Mouse (Mus musculus) induced T-regulatory cell, adult 2 months (primary cell): Measurements from ENCODE around the gene Shisa8.
"Not testable (repeated sequence)": the region's sequence is repeated elsewhere in the genome, so short reads cannot be mapped to it uniquely, and the experiment has no call there.

Source experiments
- DNase-seq: peaks from one replicate; pipeline ENCODE4 v3.0.0-alpha.2; 2012; ENCODE audit warnings: low read depth

Gene Shisa8

DNA sequence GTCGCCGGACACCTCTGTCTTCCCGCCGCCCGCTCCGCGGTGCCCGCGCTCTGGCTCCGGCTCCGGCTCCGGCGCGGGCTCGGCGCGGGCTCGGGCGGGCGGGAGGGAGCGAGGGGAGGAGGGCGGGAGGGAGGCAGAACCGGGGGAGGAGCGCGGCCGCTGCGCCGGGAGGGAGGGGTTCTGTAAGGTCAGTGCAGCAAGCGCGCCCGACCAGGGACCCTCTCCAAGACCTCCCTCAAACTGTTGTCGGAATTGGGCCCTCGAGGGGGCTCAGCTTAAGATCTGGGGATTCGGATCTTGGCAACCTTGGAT lies at the start of gene Shisa8:
Gene Shisa8, minus strand, starts transcription at position 64 of the 312 bp plus-strand sequence.
- no peak for DNase-seq

- DNase-seq = peak; percentile 82
Observed at GRCm38 (mm10) chr15:82259510-82259909, 46.9 kb upstream of the Shisa8 start.

GRCm38 (mm10) chr15:82255944-82256383 lies 43.3 kb upstream of the Shisa8 start:
- no peak for DNase-seq

GRCm38 (mm10) chr15:82255248-82255647 lies 42.6 kb upstream of the Shisa8 start:
- DNase-seq = no peak

GRCm38 (mm10) chr15:82252097-82252496 lies 39.5 kb upstream of the Shisa8 start, which contains the start of gene 1500009C09Rik:
Gene 1500009C09Rik, plus strand, starts transcription at chr15:82252397.
- DNase-seq = no peak

- peak; percentile 51 for DNase-seq
Observed at GRCm38 (mm10) chr15:82251579-82251978, 39.0 kb upstream of the Shisa8 start.

DNA sequence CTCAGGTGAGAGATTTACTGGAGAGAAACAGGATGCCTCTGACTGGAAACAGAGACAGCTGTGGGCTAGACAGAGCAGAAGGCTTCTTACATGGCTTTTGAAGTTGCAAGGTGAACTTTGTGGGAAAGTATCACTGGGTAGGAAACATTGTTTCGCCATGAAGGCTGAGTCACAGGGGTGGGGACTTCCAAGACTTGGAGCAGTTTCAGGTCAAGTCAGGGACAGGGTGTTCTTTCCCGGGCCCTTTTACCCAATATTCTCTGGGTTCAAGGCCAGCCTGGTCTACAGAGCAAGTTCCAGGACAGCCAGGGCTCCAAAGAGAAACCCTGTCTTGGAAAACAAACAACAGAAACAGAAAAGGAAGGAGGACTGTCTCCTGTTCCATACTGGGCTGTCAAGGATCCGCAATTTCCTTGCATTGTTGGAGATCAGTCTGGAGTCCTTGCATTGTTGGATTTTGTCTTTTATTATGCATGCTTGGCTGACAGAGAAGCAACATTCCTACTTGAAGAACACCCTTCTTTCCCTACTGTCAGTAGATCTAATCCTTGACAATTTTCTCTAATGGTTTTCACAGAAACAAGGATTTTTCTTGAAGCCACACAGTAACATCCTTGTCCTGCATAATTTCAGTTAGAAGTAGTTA lies 34.6 kb upstream of the Shisa8 start:
- no peak for DNase-seq

- DNase-seq = not testable (repeated sequence)
Observed at GRCm38 (mm10) chr15:82244805-82245161, 32.2 kb upstream of the Shisa8 start.

DNA sequence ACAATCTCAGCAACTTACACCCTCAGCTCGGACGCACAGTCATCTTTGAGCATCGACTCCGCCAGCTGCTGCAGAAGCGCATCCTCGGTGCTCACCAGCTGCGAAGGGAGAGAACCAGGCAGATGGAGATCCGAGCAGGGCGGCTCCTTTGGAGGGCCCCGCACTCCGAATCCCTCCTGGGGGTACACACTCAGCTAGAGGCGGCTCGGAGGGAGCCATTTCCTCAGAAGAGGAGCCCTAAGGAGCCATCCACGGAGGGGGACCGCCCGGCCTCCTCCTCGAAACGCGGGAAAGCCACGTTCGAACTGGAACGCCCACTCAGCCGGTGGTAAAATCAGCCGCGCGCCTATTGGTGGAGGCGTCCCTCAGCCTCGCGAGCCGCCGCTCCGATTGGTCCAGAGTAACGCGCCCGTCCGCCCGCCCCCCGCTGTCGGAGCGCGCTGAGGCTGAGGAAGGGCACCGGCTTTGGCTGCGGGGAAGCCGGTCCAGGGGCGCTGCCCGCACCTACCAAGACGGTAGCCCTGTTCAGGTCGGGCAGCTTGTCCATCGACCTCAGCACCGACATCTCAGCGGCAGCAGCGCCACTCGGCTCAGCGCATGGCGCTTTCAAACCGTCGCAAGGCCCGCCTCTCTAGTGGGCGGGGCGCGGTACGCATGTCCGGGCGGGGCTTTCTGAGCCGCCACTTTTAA lies 31.6 kb upstream of the Shisa8 start, which contains the start of gene Cenpm:
Gene Cenpm, minus strand, starts transcription at position 634 of the 690 bp plus-strand sequence.
- peak; percentile 97 for DNase-seq

- peak; percentile 73 for DNase-seq
Observed at GRCm38 (mm10) chr15:82243742-82244114, 31.1 kb upstream of the Shisa8 start.

GRCm38 (mm10) chr15:82243311-82243710 lies 30.7 kb upstream of the Shisa8 start:
- no peak for DNase-seq

DNA sequence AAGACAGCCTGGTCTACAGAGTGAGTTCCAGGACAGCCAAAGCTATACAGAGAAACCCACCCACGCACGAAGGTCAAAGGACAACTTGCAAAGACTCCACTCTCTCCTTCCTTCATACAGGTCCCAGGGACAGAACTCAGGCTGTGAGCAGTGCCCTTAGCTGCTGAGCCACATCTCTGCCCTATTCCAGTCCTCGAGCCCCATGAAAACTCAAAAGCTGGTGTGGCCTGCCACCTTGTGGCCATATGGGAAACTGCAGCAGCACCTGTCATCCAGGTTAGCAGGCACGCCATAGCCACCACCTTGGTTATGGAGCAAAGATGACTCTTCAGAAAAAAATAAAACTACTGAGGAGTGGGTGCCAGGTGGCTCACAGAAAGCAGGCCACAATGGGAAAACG lies 23.9 kb upstream of the Shisa8 start:
- peak; percentile 92 for DNase-seq

- peak; percentile 41 for DNase-seq
Observed at GRCm38 (mm10) chr15:82235661-82236060, 23.0 kb upstream of the Shisa8 start.

GRCm38 (mm10) chr15:82232651-82233050 lies 20.0 kb upstream of the Shisa8 start:
- DNase-seq = no peak

DNA sequence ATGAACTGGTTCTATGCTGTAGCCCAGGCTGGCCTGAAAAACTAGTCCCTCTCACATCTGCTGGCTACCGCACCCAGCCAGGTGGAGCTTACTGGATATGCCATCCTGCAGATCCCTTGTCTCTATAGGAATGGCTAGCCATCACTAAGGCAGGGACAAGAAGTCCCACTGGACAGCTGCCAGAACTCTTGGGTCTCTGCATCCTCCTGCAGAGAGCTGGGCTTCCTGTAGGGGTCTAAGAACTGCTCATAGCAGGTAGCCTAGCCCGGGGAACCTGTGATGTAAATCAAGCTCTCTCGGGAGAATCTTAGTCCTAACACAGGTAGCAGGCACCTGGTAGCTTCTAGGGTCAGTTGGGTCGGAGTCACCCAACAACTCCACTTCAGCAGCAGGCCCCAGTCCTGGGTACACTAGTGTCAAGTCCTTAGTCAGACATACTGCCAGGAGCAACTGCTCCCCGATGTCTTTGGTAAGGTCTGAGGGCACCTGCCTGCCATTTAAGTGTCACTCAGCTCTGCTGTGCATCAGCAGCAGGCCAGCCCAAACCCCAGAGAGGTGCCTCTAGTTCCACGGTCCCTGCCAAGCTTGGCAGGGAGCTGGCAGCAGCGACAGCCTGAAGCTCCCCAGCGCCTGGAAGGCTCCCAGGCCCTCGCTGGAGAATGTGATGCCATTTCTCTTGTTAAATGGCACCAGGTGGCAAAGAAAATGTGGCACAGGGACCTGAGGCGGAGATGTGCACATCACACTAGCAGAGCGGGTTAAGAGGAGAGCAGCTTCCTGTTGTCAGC lies 19.2 kb upstream of the Shisa8 start:
- DNase-seq = no peak

DNA sequence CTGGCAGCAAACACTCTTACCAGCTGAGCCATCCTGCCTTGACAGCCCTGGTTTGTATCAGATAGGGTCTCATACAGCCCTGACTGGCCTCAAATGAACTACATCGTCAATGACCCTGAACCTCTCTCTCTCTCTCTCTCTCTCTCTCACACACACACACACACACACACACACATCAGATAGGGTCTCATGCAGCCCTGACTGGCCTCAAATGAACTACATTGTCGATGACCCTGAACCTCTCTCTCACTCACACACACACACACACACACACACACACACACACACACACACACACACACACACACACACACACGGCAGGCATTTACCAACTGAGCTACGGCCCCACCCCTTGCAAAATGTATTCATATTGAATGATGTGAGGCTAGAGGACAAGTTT lies 18.5 kb upstream of the Shisa8 start:
- DNase-seq = no peak

- DNase-seq = no peak
Observed at GRCm38 (mm10) chr15:82230098-82230611, 17.5 kb upstream of the Shisa8 start.

GRCm38 (mm10) chr15:82229542-82230045 lies 17.0 kb upstream of the Shisa8 start:
- no peak for DNase-seq

GRCm38 (mm10) chr15:82225769-82226168 lies 13.2 kb upstream of the Shisa8 start:
- no peak for DNase-seq

DNA sequence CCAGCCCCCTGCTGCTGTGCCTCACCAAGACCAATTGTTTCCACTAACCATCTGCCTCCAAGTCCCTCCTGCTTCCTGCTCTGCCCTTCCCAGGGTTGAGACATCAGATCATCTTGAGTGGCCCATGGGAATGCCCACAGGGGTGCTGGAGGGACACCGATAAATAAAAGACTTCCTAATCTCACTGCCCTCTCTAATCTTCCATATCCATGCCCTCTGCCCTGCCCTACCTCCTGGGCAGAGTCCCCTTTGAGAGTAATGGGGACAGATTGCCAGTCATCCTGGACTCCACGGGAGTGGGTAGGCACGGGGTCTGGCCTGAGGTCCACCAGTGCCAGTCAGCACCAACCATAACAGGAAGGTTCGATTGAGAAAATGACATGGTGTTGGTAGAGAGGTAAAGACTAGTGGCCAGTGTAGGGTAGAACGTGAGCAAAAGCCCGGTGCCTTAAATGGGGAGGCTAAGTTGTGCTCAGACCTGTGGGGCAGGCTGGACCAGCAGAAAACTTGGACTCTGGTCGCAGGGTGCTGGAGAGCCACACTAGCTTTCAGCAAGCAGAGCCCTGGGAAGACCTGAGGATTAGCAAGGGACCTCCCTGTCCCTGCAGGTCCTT lies 12.1 kb upstream of the Shisa8 start:
- DNase-seq = no peak

DNA sequence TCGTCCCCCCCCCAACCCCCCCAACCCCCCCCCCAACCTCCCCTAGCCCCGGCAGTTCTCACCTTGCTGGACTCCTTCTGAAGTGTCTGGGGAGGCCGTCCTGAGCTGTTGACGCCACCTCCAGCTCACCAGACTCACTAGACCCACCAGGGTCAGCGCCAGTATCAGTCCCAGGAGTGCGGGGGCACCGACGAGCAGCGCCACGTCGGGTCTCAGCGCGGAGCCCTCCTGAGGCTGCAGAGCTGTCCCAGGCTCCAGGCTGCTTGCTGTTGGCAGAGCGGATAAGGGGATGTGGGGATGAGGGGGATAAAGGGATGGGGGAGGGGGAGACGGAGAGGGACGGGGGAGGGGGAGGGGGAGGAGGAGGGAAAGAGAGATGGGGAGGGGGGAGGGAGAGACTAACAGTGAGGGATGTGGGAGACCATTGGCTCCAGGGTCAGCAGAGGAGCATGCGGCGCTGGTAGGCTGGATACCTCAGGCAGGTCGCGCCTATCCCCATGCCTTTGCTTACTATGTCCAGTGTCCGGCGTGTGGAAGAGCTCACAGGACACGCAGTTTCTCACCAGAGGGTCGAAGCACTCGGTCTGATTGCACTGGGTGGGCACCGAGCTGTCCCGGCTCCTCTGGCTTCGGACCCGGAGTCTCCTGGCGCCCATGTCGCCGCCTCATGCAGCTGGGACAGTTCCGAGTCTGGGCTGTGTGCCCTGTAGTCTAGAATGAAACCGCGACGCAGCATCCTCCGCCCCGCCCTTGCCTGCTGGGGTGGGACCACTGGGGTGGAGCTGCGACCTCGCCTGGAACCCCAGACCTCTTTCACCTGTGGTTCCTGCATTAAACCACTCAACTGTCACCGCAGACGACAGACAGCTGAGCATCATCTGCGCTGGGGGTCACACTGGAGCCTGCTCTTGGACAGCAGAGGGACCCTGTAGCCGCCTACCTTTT lies 11.3 kb upstream of the Shisa8 start, which contains the start of gene Tnfrsf13c:
Gene Tnfrsf13c, minus strand, starts transcription at position 713 of the 945 bp plus-strand sequence.
- peak; percentile 70 for DNase-seq
